Mouse (Mus musculus) spleen, adult 2 months (tissue): Measurements from ENCODE around the gene Pigu. TPM values are rescaled to one million over a fixed set of nuclear protein-coding genes. Genes with fewer than 3 reads are reported as not detected.

ENCODE experiments used
- DNase-seq, 2 experiments: peaks; one replicate each; pipeline versions ENCODE4 v3.0.0 to v3.0.0-alpha.2; 2012 to 2021; ENCODE audit warnings: low spot score in 2 of 2, low read depth in 1 of 2
- H3K27ac ChIP-seq: fragments of 200-500 bp; 2 replicates; pipeline ENCODE4 v1.5.1; 2012; ENCODE audit warnings: low read length, inconsistent platforms; ENCODE audit not compliant: insufficient read depth
- H3K27me3 ChIP-seq: fragments of 200-500 bp; 2 replicates; pipeline ENCODE4 v1.6.1; 2012; ENCODE audit warnings: mild to moderate bottlenecking, moderate library complexity, low read length, inconsistent platforms; ENCODE audit not compliant: control insufficient read depth, insufficient read depth
- H3K36me3 ChIP-seq: fragments of 200-500 bp; 2 replicates; pipeline ENCODE4 v1.6.1; 2012; ENCODE audit warnings: mild to moderate bottlenecking, low read length, inconsistent platforms; ENCODE audit not compliant: control insufficient read depth, insufficient read depth
- H3K4me1 ChIP-seq: fragments of 200-500 bp; 2 replicates; pipeline ENCODE4 v1.6.1; 2011; ENCODE audit warnings: inconsistent platforms; ENCODE audit not compliant: control insufficient read depth, insufficient read depth, insufficient read length
- H3K4me3 ChIP-seq: fragments of 200-500 bp; 2 replicates; pipeline ENCODE4 v1.5.1; 2011; ENCODE audit warnings: mild to moderate bottlenecking, inconsistent platforms; ENCODE audit not compliant: insufficient read depth, insufficient read length; ENCODE audit errors: extremely low read depth
- CTCF ChIP-seq: fragments of 200-500 bp; IDR thresholded peaks from 2 replicates; pipeline ENCODE4 v1.5.1; 2011; ENCODE audit warnings: mild to moderate bottlenecking, inconsistent platforms; ENCODE audit not compliant: insufficient read depth, insufficient read length, insufficient replicate concordance; ENCODE audit errors: extremely low read depth
- POLR2A ChIP-seq: fragments of 200-500 bp; IDR thresholded peaks from 2 replicates; pipeline ENCODE4 v1.6.1; 2011; ENCODE audit warnings: low read depth, low read length, inconsistent platforms
- WGBS: fragments of 180-500 bp; shearing (Covaris S2); methylation state at CpG from one replicate; pipeline ENCODE4 v1.1.7; 2018; 5-methylcytosine and 5-hydroxymethylcytosine counted together
- polyA plus RNA-seq: library from polyadenylated mRNA; depleted of rRNA; stranded (reverse); fragments of >200 nt; gene quantifications from 2 replicates; pipeline ENCODE4 v1.2.3, GENCODE M21; 2012

The Pigu gene
- polyA plus RNA-seq, 1 experiment: 16.0 TPM

DNA sequence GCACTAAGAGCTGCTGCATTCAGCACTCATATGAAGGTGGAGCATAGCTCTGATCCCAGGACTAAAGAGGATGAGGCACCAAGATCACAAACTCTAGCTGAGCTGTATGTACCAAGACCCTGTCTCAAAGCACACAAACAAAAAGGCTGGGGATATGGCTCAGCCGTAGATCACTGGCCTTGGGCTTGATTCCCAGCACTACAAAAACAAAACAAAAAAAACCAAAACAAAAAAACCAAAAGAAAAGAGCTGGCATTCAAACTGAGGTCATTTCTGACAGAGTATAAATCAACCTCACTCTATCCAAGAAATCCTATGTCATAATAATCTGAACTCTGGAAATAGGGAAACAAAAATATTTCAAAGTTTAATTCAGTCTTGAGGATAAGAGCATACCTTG lies 23.8 kb downstream of the Pigu start:
- H3K27ac ChIP-seq: no peak overlapping the region
- H3K4me1 ChIP-seq: no peaks in the 10 kb centered on the region
- DNase-seq: no peak
- no peak overlapping the region for H3K4me3 ChIP-seq
- peaks cover 7% of the 10 kb centered on the region for H3K36me3 ChIP-seq
- WGBS: 89% methylated on average over 1 of the region's 1 CpGs
- no peaks in the 10 kb centered on the region for H3K27me3 ChIP-seq
- TF ChIP-seq CTCF: no peak
- no peak for TF ChIP-seq POLR2A

DNA sequence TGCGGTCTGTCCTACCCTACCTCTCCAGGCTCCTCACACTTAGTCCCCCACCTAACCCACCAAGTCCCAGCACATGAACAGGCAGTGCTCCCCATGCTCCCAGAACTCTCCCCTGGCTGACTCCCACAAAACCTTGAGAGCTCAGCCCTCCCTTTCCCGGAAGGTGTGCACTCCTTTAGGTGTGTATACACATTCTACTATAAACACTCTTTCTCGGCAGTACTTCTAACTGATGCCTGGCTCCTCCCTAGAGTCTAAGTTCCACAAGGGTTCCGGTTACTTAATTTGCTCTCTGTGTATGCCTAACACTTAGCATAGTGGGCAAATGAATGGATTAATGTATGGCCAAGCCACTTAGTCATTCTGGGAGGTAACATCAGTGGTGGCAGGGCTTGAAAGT lies 25.9 kb downstream of the Pigu start:
- H3K27me3 ChIP-seq: no peaks in the 10 kb centered on the region
- TF ChIP-seq CTCF: no peak
- TF ChIP-seq POLR2A: no peak
- no peaks in the 10 kb centered on the region for H3K4me1 ChIP-seq
- no peak overlapping the region for H3K27ac ChIP-seq
- peaks cover 15% of the 10 kb centered on the region for H3K36me3 ChIP-seq
- 92% methylated on average over 4 of the region's 4 CpGs for WGBS
- no peak for DNase-seq
- no peak overlapping the region for H3K4me3 ChIP-seq

DNA sequence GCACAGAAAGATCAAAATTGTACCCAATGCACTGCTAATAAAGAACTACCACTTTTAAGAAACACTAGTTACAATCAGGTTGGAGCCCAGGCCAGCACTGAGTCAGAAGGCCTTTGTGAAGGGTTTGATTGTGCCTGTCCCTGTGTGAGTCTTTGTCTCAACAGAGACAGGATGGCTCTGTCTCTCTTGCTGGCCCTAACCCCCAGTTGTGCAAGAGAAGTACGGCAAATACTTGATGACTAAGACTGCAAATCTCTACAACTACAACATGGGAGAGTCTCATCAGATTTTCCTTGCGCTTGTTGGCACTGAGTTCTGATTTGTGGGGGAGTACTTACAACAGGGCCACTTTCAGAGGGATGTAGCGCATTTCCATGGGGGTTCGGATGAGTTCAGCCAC lies 26.4 kb downstream of the Pigu start:
- Histone ChIP-seq H3K36me3 (peaks cover 16% of the 10 kb centered on the region), H3K4me3 (no peak overlapping the region), H3K4me1 (no peaks in the 10 kb centered on the region), H3K27me3 (no peaks in the 10 kb centered on the region), H3K27ac (no peak overlapping the region)
- no peak for DNase-seq
- 95% methylated on average over 4 of the region's 4 CpGs for WGBS
- no peak for TF ChIP-seq CTCF
- no peak for TF ChIP-seq POLR2A

DNA sequence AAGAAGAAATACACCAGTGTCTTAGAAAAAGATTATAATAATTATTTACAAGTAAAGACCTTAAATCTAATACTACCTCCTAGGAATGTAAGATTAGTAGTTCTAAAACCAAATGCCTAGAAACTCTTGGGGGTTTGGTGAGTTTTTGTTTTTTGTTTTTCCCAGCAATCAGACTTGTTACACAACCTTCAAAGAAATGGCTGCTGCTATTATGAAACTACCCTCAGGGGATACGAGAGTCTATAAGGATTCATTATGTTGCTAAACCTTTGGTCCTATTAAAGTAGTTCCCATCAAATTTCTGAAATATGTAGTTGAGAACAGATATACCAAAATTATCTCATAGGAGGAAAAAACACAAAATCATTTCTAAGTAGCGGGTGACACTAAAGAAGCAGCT lies 27.5 kb downstream of the Pigu start:
- H3K27ac ChIP-seq: no peak overlapping the region
- WGBS: 94% methylated on average over 2 of the region's 2 CpGs
- H3K36me3 ChIP-seq: peaks cover 16% of the 10 kb centered on the region
- no peak for DNase-seq
- no peak for TF ChIP-seq POLR2A
- TF ChIP-seq CTCF: no peak
- no peaks in the 10 kb centered on the region for H3K4me1 ChIP-seq
- H3K4me3 ChIP-seq: no peak overlapping the region
- H3K27me3 ChIP-seq: no peaks in the 10 kb centered on the region

DNA sequence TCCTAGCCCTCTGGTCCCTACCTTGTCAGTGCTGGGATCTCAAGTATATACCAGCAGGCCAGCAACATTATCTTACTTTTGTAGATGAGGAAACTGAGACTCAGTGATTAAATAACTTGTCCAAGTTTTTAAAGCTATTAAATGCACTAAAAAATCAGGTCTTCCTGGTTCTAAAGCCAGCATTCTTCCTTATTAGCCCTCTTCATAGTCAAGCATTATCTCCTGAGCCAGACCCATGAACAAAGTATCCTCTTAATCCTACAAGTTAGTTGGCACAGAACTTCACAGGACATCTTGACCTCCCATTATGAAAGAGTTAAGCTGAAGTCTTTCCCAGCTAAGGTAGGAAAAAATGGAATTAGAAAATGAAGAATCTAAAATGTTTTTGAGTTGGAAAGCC lies 28.3 kb downstream of the Pigu start:
- Histone ChIP-seq H3K4me3 (no peak overlapping the region), H3K27me3 (no peaks in the 10 kb centered on the region), H3K4me1 (no peaks in the 10 kb centered on the region), H3K36me3 (peaks cover 13% of the 10 kb centered on the region), H3K27ac (no peak overlapping the region)
- TF ChIP-seq CTCF (no peak), POLR2A (no peak)
- no peak for DNase-seq

DNA sequence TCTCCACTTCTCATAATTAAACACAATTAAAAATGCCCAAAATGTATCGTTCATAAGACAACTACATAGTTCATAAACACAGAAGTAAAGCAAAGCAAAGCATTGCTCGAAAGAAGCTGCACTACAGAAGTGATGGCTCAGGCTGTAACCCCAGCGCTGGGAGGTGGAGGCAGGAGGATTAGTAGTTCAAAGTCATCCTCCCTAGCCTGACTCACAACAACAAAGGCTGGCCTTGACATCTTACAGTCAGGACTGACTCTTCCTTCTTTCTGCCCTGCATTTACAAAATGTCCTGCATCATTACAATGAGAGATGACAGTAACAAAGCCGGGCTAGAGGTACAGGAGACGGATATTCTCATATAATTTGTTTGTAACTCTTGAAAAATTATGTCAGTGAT lies 29.3 kb downstream of the Pigu start:
- Histone ChIP-seq H3K36me3 (peaks cover 13% of the 10 kb centered on the region), H3K27ac (no peak overlapping the region), H3K27me3 (no peaks in the 10 kb centered on the region), H3K4me1 (no peaks in the 10 kb centered on the region), H3K4me3 (no peak overlapping the region)
- WGBS: 96% methylated on average over 5 of the region's 5 CpGs
- no peak for DNase-seq
- TF ChIP-seq POLR2A (no peak), CTCF (no peak)

DNA sequence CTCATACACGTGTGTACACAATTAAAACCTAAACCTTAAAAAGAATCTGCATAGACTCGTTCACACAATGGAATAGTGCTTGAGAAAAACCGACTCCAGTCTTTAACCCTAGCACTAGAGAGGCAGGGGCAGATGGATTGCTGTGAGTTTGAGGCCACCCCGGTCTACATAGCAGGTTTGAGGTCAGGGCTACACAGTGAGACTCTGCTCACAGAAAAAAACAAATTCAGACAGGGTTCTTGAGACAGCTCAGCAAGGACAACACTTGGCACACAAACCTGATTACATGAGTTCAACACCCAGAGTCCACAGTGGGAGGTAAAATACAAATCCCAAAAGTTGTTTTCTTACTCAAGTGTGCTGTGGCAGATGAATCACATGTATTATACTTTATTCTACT lies 31.2 kb downstream of the Pigu start:
- WGBS: 90% methylated on average over 4 of the region's 4 CpGs
- TF ChIP-seq CTCF: no peak
- TF ChIP-seq POLR2A: no peak
- H3K4me3 ChIP-seq: no peak overlapping the region
- no peaks in the 10 kb centered on the region for H3K27me3 ChIP-seq
- H3K27ac ChIP-seq: no peak overlapping the region
- H3K36me3 ChIP-seq: peaks cover 12% of the 10 kb centered on the region
- H3K4me1 ChIP-seq: no peaks in the 10 kb centered on the region
- no peak for DNase-seq
